ENCODE assay signal across 8 mouse cellular contexts in genomic region chr9:29864886-29865285, GRCm38 (mm10).
DNase-seq lines count a peak whose midpoint lies in the region; ATAC-seq and TF ChIP-seq lines count a peak whose summit lies in the region.

No protein-coding gene starts in this region.

- H3K4me3 ChIP-seq in heart, embryonic 10.5 days = no peak overlapping the region
- H3K4me3 ChIP-seq in E14TG2a.4 (replicated peaks; ENCODE audit: low read length) = no peak overlapping the region
- H3K4me3 ChIP-seq in hindbrain, postnatal 0 days (ENCODE audit: low read length) = no peak overlapping the region
- H3K4me3 ChIP-seq in kidney, adult 2 months (ENCODE audit: insufficient read depth, low read depth, low read length) = no peak overlapping the region

- no peaks in the 10 kb centered on the region for H3K9me3 ChIP-seq in heart, embryonic 10.5 days
- H3K9me3 ChIP-seq in E14TG2a.4 (ENCODE audit: low read length) = no peaks in the 10 kb centered on the region
- H3K9me3 ChIP-seq in hindbrain, postnatal 0 days (ENCODE audit: low read length) = no peaks in the 10 kb centered on the region

- WGBS in heart, embryonic 10.5 days = 11% methylated on average over 1 of the region's 1 CpGs
- WGBS in hindbrain, postnatal 0 days = 35% methylated on average over 1 of the region's 1 CpGs
- WGBS in kidney, adult 2 months = 53% methylated on average over 1 of the region's 1 CpGs

- no peaks in the 10 kb centered on the region for H3K36me3 ChIP-seq in heart, embryonic 10.5 days
- H3K36me3 ChIP-seq in E14TG2a.4 (ENCODE audit: insufficient read depth, low read length) = no peaks in the 10 kb centered on the region
- no peaks in the 10 kb centered on the region for H3K36me3 ChIP-seq in hindbrain, postnatal 0 days (ENCODE audit: insufficient read depth, low read length)
- H3K36me3 ChIP-seq in kidney, adult 2 months (ENCODE audit: control insufficient read depth, insufficient read depth, low read length) = no peaks in the 10 kb centered on the region

- H3K4me2 ChIP-seq in hindbrain, postnatal 0 days (ENCODE audit: low read depth, low read length) = no peak overlapping the region

- peak; percentile 77 for DNase-seq in heart, embryonic 10.5 days (ENCODE audit: low spot score)
- no peak for DNase-seq in heart, adult 11 months
- peak; percentile 81 for DNase-seq in embryo, embryonic 10.5 days (ENCODE audit: low spot score)
- peak; percentile 74 for DNase-seq in hindbrain, postnatal 0 days (ENCODE audit: low spot score)
- DNase-seq in urinary bladder, postnatal 4 days (ENCODE audit: low spot score in 2 of 2) = no peak
- no peak for DNase-seq in kidney, adult 2 months

- H3K4me1 ChIP-seq in heart, embryonic 10.5 days = peaks cover 6% of the 10 kb centered on the region; the same call in 1 of the 2 replicates
- H3K4me1 ChIP-seq in E14TG2a.4 (replicated peaks; ENCODE audit: low read depth, low read length) = peaks cover 6% of the 10 kb centered on the region; the same call in 1 of the 2 replicates
- peaks cover 9% of the 10 kb centered on the region; the same call in 1 of the 2 replicates for H3K4me1 ChIP-seq in hindbrain, postnatal 0 days (ENCODE audit: insufficient read depth, low read length)
- H3K4me1 ChIP-seq in kidney, adult 2 months (ENCODE audit: control insufficient read depth, insufficient read depth, low read length) = no peaks in the 10 kb centered on the region

- TF ChIP-seq POLR2A in kidney, adult 2 months (IDR thresholded peaks at IDR 0.05; ENCODE audit: low read depth, low read length) = no peak

- peak; percentile 78; the same call in 1 of the 2 replicates for ATAC-seq in hindbrain, postnatal 0 days
- ATAC-seq in erythroblast, adult 5-6 weeks (replicated peaks; ENCODE audit: low FRiP score, poor library complexity, severe bottlenecking) = no peak

- H3K27ac ChIP-seq in heart, embryonic 10.5 days = 0 out of 2 replicates have a peak overlapping the region, but pooled peaks have one; percentile 10
- no peak overlapping the region for H3K27ac ChIP-seq in hindbrain, postnatal 0 days
- no peak overlapping the region for H3K27ac ChIP-seq in kidney, adult 2 months (ENCODE audit: insufficient read depth, low read depth, low read length)

- peak; percentile 11; the same call in 1 of the 2 replicates for TF ChIP-seq CTCF in E14TG2a.4 (conservative IDR thresholded peaks at IDR 0.05; ENCODE audit: low read length)
- TF ChIP-seq CTCF in hindbrain, postnatal 0 days (IDR thresholded peaks at IDR 0.05; ENCODE audit: low read depth) = peak; percentile 60
- TF ChIP-seq CTCF in kidney, adult 2 months (conservative IDR thresholded peaks at IDR 0.05; ENCODE audit: insufficient read depth, insufficient read length, low read depth, low read length) = no peak

- H3K9ac ChIP-seq in hindbrain, postnatal 0 days (replicated peaks; ENCODE audit: low read length) = no peak overlapping the region

- no peaks in the 10 kb centered on the region for H3K27me3 ChIP-seq in heart, embryonic 10.5 days (ENCODE audit: insufficient read depth, poor library complexity, severe bottlenecking)
- no peaks in the 10 kb centered on the region for H3K27me3 ChIP-seq in E14TG2a.4 (ENCODE audit: insufficient read depth, low read length)
- no peaks in the 10 kb centered on the region for H3K27me3 ChIP-seq in hindbrain, postnatal 0 days (ENCODE audit: insufficient read depth, low read length)
- H3K27me3 ChIP-seq in kidney, adult 2 months (replicated peaks; ENCODE audit: control insufficient read depth, insufficient read depth, low read length) = peaks cover 1% of the 10 kb centered on the region; the same call in 1 of the 2 replicates

Comparison
In these comparisons a context has a peak if more than half of its experiments do, and no peak if none do; other contexts are left out.
1. DNase-seq: peak in heart, embryonic 10.5 days (single experiment), embryo, embryonic 10.5 days (single experiment) and hindbrain, postnatal 0 days (single experiment); none in heart, adult 11 months (single experiment), urinary bladder, postnatal 4 days (0 of 2) and kidney, adult 2 months (single experiment).